Mouse (Mus musculus) kidney, postnatal 36 days (tissue): Measurements from ENCODE around the gene Gcnt2.

Experiments
- DNase-seq, 2 experiments: peaks; one replicate each; pipeline ENCODE4 v3.0.0; 2021 to 2022; ENCODE audit warnings: mixed read lengths in 2 of 2

Gene Gcnt2

DNA sequence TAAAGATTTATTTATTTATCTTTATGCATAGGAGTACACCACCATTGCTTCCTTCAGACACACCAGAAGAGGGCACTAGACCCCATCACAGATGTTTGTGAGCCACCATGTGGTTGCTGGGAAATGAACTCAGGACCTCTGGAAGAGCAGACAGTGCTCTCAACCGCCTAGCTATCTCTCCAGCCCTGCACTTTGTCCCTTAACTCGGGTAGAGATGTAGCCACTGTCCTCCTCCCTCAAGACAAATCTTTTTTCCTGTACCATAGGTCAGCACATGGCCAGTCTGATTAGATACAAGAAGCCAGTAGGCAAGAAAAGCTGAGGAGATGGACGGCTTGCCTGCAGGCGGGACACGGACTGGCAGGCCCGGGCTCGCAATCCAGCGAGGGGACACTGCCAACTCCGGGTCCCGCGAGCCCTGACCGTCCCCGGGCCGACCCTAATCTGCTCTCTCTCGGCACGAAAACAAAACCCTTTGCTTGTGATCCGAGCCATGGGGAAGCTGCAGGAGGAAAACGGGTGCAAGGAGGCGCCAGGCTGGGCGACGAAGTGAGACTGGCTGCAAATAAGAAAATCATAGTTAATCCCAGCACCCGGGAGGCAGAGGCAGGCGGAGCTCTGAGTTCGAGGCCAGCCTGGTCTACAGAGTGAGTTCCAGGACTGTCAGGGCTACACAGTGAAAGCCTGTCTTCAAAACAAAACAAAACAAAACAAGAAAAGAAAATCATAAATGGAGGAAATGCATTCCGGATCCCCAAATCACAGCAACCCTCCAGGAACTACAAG lies 140.8 kb downstream of the Gcnt2 start:
- peak; percentile 20 to 54 for DNase-seq

DNA sequence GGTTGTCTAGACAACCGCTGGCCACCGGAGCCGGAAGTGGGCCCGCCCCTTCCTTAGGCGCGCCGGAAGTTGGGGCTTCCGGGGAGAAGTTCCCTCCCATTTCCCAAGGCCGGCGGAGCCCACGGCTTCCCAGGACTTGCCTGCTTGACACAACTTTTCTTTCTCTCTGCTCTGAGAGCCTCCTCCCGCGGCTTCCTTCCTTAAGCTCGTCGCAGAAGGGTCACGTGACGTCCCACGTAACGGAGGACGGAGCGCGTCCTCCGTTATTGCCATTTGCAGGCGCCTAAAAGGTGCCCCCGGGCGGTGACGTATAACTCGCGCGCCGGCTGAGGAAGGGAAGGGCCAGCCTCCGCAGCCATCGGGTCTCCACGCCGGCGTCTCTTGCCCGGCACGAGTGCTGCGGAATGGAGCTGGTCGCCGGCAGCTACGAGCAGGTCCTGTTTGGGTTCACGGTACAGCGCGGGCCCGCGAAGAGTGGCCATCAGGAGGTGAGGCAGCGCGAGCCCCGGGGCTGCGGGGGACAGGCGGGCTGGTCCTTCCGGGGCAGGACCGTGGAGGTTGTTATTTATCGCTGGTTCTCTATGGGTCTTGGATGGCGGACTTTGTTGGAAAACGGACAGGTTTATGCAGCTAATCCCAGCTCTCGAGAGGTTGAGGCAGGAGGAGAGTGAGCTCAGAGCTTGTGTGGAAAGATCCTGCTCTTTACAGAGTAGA lies 141.5 kb downstream of the Gcnt2 start, which contains the start of gene Pak1ip1:
Gene Pak1ip1, plus strand, starts transcription at position 98 of the 714 bp plus-strand sequence.
- DNase-seq = peak; percentile 93 to 96

DNA sequence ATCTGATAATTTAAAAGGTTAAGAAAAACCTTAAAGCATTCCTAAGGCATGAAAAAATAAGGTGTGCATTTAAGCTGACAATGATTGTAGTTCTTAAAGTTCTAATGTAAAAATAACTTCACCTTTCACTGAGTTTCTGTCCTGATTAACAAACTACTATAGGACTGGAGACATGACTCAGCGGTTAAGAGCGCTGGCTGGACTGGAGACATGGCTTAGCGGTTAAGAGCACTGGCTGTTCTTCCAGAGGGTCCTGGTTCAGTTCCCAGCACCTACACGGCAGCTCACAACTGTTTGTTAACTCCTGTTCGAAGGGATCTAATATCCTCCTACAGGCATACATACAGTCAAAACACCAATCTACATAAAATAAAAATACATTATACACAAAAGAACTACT lies 142.4 kb downstream of the Gcnt2 start:
- no peak for DNase-seq

DNA sequence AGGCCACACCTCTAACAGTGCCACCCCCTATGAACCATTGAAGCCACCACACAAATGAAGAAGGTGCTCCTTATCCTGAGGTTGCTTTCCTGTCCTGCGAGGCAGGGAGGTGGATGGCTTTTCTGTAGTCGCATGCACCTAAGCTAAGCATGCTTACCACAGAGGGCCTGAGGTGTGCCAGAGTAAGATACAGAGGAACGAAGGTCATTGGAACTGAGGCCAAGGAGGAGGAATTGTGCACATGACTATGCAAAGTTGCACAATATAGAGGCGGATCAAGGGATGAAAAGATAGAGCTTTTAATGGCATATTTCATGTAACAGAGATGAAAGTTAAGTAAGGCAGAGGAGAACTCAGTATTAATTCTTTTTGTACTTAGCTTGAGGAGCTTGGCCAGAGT lies 146.7 kb downstream of the Gcnt2 start:
- DNase-seq = peak; percentile 14 to 55

DNA sequence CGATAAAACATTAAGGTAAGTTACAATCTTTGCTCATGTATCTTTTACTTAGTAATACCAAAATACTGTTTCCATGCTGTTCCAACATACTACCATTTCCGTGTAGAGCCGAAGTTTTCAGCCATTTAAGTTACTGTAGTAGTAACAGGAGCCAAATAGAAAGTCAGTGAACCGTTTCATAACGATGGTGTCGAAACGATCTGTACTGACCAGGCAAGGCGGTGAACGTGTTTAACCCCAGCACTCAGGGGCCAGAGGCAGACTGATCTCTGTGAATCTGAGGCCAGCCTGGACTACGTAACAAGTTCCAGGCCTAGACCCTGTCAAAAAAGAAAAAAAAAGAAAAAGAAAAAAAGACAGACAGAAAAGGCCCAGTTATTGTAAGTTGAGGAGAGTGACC lies 148.7 kb downstream of the Gcnt2 start:
- DNase-seq = peak; percentile 35 to 41

DNA sequence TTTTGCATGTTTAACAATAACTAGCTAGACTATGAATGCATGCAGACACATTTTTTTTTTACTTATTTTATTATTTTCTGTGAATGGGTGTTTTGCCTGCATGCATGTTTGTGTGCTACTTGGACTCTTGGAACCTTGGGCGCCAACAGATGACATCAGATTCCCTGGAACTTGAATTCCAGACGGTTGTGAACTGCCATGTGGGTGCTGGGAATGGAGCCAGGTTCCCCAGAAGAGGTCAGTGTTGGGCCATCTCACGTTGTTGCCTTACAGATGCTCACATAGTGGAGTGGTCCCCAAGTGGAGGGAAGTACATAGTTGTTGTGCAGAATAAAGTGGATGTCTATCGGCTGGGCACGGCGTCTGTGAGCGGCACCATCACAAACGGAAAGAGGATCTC lies 149.4 kb downstream of the Gcnt2 start:
- peak in 1 of 2 experiments; percentile 15 for DNase-seq
